Mouse (Mus musculus) embryonic fibroblast, embryonic 13.5 days (primary cell): ENCODE data around the gene Sectm1b. TPM values are rescaled to one million over a fixed set of nuclear protein-coding genes. Genes with fewer than 3 reads are reported as not detected.

ENCODE experiments used
- H3K27ac ChIP-seq: 2 replicates; pipeline ENCODE4 v1.5.1; 2012; ENCODE audit warnings: low read length, control low read depth, inconsistent platforms; ENCODE audit not compliant: insufficient read depth
- H3K4me1 ChIP-seq: 2 replicates; pipeline ENCODE4 v1.6.1; 2011; ENCODE audit warnings: low read length; ENCODE audit not compliant: control insufficient read depth, insufficient read depth
- H3K4me3 ChIP-seq: 2 replicates; pipeline ENCODE4 v1.5.1; 2011; ENCODE audit warnings: mild to moderate bottlenecking, control low read depth, low read length; ENCODE audit not compliant: insufficient read depth
- CTCF ChIP-seq: IDR thresholded peaks from 2 replicates; pipeline ENCODE4 v1.5.1; 2011; ENCODE audit warnings: mild to moderate bottlenecking, control low read depth, low read length, moderate library complexity, borderline replicate concordance; ENCODE audit not compliant: insufficient read depth
- POLR2A ChIP-seq: IDR thresholded peaks from 2 replicates; pipeline ENCODE4 v1.6.1; 2011; ENCODE audit warnings: low read depth, mild to moderate bottlenecking, control low read depth, low read length, moderate library complexity
- polyA plus RNA-seq: library from polyadenylated mRNA; stranded (reverse); fragments of >200 nt; gene quantifications from 2 replicates; pipeline ENCODE4 v1.2.4, GENCODE M21; 2011; ENCODE audit warnings: low read depth; ENCODE audit not compliant: missing spikeins, insufficient read length

Gene Sectm1b
- polyA plus RNA-seq, 1 experiment: not detected

DNA sequence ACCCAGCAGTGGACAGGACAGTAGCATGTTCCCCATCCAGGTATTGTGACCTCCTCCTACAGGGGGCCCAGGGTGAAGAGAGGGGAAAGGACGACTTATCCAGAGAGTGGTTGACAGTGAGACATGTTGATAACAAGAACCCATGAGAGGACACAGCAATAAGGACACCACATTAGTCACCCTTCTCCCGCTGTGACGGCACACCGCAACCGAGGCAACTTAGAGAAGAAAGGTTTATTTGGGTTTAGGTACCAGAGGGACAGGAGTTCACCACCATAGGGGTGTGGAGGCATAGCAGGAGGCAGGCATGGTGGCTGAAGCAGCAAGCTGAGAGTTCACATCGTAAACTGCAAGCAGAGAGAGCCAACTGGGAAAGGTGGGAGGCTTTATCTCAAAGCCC is 57.2 kb downstream of the Sectm1b start:
- Histone ChIP-seq H3K27ac (no peak overlapping the region), H3K4me3 (no peak overlapping the region), H3K4me1 (peaks cover 5% of the 10 kb centered on the region)
- no peak for TF ChIP-seq POLR2A
- TF ChIP-seq CTCF: no peak

DNA sequence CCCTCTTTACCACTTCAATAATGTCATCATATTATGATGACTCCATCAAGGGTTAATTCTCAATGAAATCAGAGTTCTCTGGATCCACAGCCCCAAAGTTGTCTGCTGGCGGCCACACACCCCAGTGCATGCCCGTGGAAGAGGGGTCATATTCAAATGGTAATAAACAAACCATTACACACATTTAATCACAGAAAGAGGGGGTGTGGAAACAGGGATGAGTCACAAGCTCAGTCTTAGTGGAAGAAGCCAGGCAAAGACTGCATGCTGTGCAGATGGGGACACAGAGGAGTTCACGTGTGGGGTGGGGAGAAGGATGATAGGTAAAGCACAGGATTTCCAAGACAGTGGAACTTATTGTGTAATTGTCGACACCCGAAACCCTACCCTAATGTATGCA is 59.1 kb downstream of the Sectm1b start:
- TF ChIP-seq POLR2A (no peak), CTCF (no peak)
- H3K27ac ChIP-seq: no peak overlapping the region
- no peak overlapping the region for H3K4me3 ChIP-seq
- H3K4me1 ChIP-seq: peaks cover 5% of the 10 kb centered on the region

Other genes starting within 250 kb of the Sectm1b start
- gene Fasn, start 239.0 kb downstream of the Sectm1b start, polyA plus RNA-seq: 61.2 and 72.6 TPM in 2 replicates
- gene Ccdc57, start 130.7 kb downstream of the Sectm1b start, polyA plus RNA-seq: 0.82 and 1.9 TPM in 2 replicates
- gene Slc16a3, start 115.1 kb downstream of the Sectm1b start, polyA plus RNA-seq: 43.8 and 63.2 TPM in 2 replicates
- 141 and 142 TPM in 2 replicates for gene Csnk1d, start 72.2 kb downstream of the Sectm1b start, polyA plus RNA-seq
- not detected in 2 replicates for gene Cd7, start 24.2 kb downstream of the Sectm1b start, polyA plus RNA-seq
- not detected in 2 replicates for gene Sectm1a, start 17.7 kb upstream of the Sectm1b start, polyA plus RNA-seq
- gene Tex19.2, start 55.1 kb upstream of the Sectm1b start, polyA plus RNA-seq: not detected in 2 replicates
- not detected in 2 replicates for gene Tex19.1, start 82.6 kb upstream of the Sectm1b start, polyA plus RNA-seq
- not detected in 2 replicates for gene Uts2r, start 96.7 kb upstream of the Sectm1b start, polyA plus RNA-seq
- 4.9 and 8.3 TPM in 2 replicates for gene Hexdc, start 140.9 kb upstream of the Sectm1b start, polyA plus RNA-seq
- gene Ogfod3, start 141.1 kb upstream of the Sectm1b start, polyA plus RNA-seq: 3.6 and 4.5 TPM in 2 replicates
- 30.5 and 33.9 TPM in 2 replicates for gene Cybc1, start 165.8 kb upstream of the Sectm1b start, polyA plus RNA-seq
- gene Narf, start 173.7 kb upstream of the Sectm1b start, polyA plus RNA-seq: 22.4 and 22.5 TPM in 2 replicates
- gene Foxk2, start 196.4 kb upstream of the Sectm1b start, polyA plus RNA-seq: 49.4 and 55.8 TPM in 2 replicates